Mouse (Mus musculus): ENCODE data around the gene Pycr2. TPM values are rescaled to one million over a fixed set of nuclear protein-coding genes. Genes with fewer than 3 reads are reported as not detected.

Gene Pycr2
- polyA plus RNA-seq, 1 experiment from 2014 or later, result 60.6 TPM

GRCm38 (mm10) chr1:180942166-180943031, 38.3 kb downstream of the Pycr2 start, which contains the start of gene Tmem63a:
Gene Tmem63a (plus strand): TSS chr1:180942344.
- Histone ChIP-seq H3K9ac (ENCODE audit: low read length) (peak within 1 kb of the TSS; percentile 94), H3K36me3 (ENCODE audit: control insufficient read depth, insufficient read depth) (no peaks in the 10 kb centered on the region), H3K4me3 (ENCODE audit: low read length) (peak within 1 kb of the TSS; percentile 91), H3K9me3 (replicated peaks; ENCODE audit: control insufficient read depth, low read length) (no peaks in the 10 kb centered on the region), H3K4me2 (ENCODE audit: low read depth, low read length) (peak within 1 kb of the TSS; percentile 96), H3K4me1 (ENCODE audit: control insufficient read depth, insufficient read depth, low read length) (peaks cover 40% of the 10 kb centered on the region), H3K27ac (ENCODE audit: low read length) (peak within 1 kb of the TSS; percentile 93), H3K27me3 (ENCODE audit: control insufficient read depth, insufficient read depth, low read length) (peaks cover 4% of the 10 kb centered on the region; the same call in 1 of the 2 replicates)
- peak; percentile 76 for ATAC-seq (replicated peaks; ENCODE audit: extremely low read depth, insufficient read depth, low FRiP score)
- under 1% methylated on average over 72 of the region's 73 CpGs for WGBS

DNA sequence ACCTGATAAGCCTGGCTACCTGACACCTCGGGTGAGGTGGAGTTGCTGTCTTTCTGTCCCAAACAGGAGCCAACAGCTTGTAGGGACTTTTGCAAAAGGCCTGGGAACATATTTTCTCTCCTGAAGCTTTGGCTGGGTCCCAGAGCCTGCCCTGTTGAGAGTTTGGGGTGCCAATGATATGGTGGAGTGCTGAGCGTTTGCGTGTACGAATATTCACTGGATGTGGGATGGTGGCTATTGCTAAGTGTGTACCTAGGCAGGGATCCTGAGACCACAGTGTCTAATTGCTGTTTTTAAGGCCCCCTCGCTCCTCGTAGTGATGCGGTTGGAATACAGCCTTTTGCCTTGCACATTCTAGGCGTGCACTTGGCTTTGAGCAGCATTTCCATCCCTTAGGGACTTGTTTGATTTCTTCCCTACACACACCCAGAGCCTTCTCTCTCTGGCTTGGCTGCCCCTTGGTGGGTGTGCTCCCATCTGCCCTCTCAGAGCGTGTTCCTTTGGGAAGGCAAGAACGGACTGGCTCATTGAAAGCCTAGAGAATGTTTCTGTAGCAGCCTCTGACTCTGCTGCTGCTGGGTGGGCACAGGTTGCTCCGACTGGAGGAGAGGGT, 39.0 kb downstream of the Pycr2 start:
- Histone ChIP-seq H3K4me3 (ENCODE audit: low read length) (peak overlapping the region; percentile 91), H3K27me3 (ENCODE audit: control insufficient read depth, insufficient read depth, low read length) (no peaks in the 10 kb centered on the region), H3K4me2 (ENCODE audit: low read depth, low read length) (peak overlapping the region; percentile 96), H3K9ac (ENCODE audit: low read length) (peak overlapping the region; percentile 94), H3K4me1 (ENCODE audit: control insufficient read depth, insufficient read depth, low read length) (peaks cover 40% of the 10 kb centered on the region), H3K36me3 (ENCODE audit: control insufficient read depth, insufficient read depth) (no peaks in the 10 kb centered on the region), H3K9me3 (replicated peaks; ENCODE audit: control insufficient read depth, low read length) (no peaks in the 10 kb centered on the region), H3K27ac (ENCODE audit: low read length) (peak overlapping the region; percentile 93)
- 47% methylated on average over 11 of the region's 11 CpGs for WGBS
- ATAC-seq (replicated peaks; ENCODE audit: extremely low read depth, insufficient read depth, low FRiP score), result no peak

GRCm38 (mm10) chr1:180943896-180944295, 39.8 kb downstream of the Pycr2 start:
- Histone ChIP-seq H3K4me2 (ENCODE audit: low read depth, low read length) (peak overlapping the region; percentile 96; the same call in 1 of the 2 replicates), H3K27ac (ENCODE audit: low read length) (no peak overlapping the region; the same call in 1 of the 2 replicates), H3K36me3 (ENCODE audit: control insufficient read depth, insufficient read depth) (0 out of 2 replicates have a peak, but pooled peaks cover 3% of the 10 kb centered on the region), H3K9ac (ENCODE audit: low read length) (no peak overlapping the region), H3K27me3 (ENCODE audit: control insufficient read depth, insufficient read depth, low read length) (no peaks in the 10 kb centered on the region), H3K4me1 (ENCODE audit: control insufficient read depth, insufficient read depth, low read length) (peaks cover 40% of the 10 kb centered on the region), H3K4me3 (ENCODE audit: low read length) (no peak overlapping the region), H3K9me3 (replicated peaks; ENCODE audit: control insufficient read depth, low read length) (no peaks in the 10 kb centered on the region)
- ATAC-seq (replicated peaks; ENCODE audit: extremely low read depth, insufficient read depth, low FRiP score), result no peak
- 85% methylated on average over 1 of the region's 1 CpGs for WGBS

DNA sequence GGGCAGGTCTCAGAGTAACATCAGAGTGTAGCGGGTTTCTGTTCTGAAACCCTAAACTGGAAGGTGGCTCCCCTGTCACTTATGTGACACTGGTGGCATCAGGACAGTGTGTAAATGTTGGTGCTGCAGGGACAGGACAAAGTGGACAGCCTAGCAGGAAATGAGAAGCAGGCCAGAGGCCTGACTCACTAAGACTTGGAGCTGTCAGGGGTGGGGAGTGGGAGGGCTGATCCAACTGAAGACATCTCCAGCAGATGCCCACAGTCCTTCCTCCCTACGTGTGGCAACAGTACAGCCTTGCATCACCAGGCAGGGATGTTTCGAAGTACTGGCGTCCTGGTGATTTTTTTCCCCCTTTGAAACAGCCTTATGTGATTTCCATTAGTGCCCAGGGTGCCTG, 40.5 kb downstream of the Pycr2 start:
- 0 out of 2 replicates have a peak, but pooled peaks cover 5% of the 10 kb centered on the region for H3K36me3 ChIP-seq (ENCODE audit: control insufficient read depth, insufficient read depth)

DNA sequence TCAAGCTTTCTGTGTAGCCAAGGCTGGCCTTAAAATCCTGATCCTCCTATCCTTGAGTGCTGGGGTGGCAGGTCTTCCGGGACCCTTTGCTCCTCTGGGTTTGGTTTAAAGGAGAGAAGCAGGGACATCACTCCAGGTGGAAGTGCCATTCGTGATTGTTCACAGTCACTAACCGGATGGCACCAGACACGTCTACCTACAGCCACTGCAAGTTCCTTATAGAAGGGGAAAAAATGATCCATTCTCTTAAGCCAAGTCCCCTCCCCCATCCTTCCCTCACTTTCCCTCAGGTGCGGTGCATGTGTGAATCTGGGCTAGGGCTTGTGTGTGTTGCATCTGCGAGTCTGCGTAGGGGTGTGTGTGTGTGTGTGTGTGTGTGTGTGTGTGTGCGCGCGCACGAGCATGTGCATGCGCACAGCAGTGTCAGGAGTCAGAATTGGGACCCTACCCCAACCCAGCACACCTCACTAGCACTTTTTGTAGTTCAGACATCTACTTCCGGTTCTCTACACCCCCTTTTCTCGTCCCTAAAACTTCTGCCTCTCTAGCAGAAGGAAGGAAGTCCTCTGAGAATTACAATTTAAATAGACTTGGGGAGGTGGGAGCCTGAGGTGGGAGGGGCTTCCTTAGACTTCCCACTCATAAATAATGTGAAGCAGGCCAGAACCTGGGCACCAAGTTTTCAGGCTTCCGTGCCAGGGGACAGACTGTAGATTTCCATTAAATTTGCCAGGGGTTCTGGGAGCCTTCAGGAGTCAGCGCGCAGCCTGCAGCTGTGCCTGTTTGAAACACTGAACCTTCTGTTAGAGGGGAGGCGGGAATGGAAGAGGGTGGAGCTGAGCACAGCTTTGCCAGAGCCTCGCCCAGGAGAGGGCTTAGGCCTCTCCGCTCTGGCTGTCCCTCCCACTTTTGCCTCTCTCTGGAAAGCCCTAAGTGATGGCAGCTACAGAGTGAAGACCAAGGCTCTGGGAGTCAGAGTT, 41.2 kb downstream of the Pycr2 start:
- WGBS, result 35% methylated on average over 20 of the region's 20 CpGs
- Histone ChIP-seq H3K9ac (ENCODE audit: low read length) (peak overlapping the region; percentile 41; the same call in 1 of the 2 replicates), H3K27ac (ENCODE audit: low read length) (peak overlapping the region; percentile 45), H3K4me2 (ENCODE audit: low read depth, low read length) (peak overlapping the region; percentile 50), H3K4me3 (ENCODE audit: low read length) (0 out of 2 replicates have a peak overlapping the region, but pooled peaks have one; percentile 4), H3K9me3 (replicated peaks; ENCODE audit: control insufficient read depth, low read length) (no peaks in the 10 kb centered on the region), H3K36me3 (ENCODE audit: control insufficient read depth, insufficient read depth) (peaks cover 10% of the 10 kb centered on the region; the same call in 1 of the 2 replicates), H3K4me1 (ENCODE audit: control insufficient read depth, insufficient read depth, low read length) (peaks cover 40% of the 10 kb centered on the region), H3K27me3 (ENCODE audit: control insufficient read depth, insufficient read depth, low read length) (no peaks in the 10 kb centered on the region)
- ATAC-seq (replicated peaks; ENCODE audit: extremely low read depth, insufficient read depth, low FRiP score), result peak; percentile 50

More for the DNA sequence above, 40.5 kb downstream of the Pycr2 start:
- Histone ChIP-seq H3K27ac (ENCODE audit: low read length) (no peak overlapping the region), H3K4me3 (ENCODE audit: low read length) (no peak overlapping the region), H3K4me1 (ENCODE audit: control insufficient read depth, insufficient read depth, low read length) (peaks cover 40% of the 10 kb centered on the region), H3K9ac (ENCODE audit: low read length) (no peak overlapping the region), H3K4me2 (ENCODE audit: low read depth, low read length) (no peak overlapping the region), H3K9me3 (replicated peaks; ENCODE audit: control insufficient read depth, low read length) (no peaks in the 10 kb centered on the region), H3K27me3 (ENCODE audit: control insufficient read depth, insufficient read depth, low read length) (no peaks in the 10 kb centered on the region)
- 79% methylated on average over 4 of the region's 4 CpGs for WGBS
- ATAC-seq (replicated peaks; ENCODE audit: extremely low read depth, insufficient read depth, low FRiP score), result no peak

GRCm38 (mm10) chr1:180946448-180946847, 42.4 kb downstream of the Pycr2 start:
- Histone ChIP-seq H3K27ac (ENCODE audit: low read length) (no peak overlapping the region), H3K4me3 (ENCODE audit: low read length) (no peak overlapping the region), H3K36me3 (ENCODE audit: control insufficient read depth, insufficient read depth) (peaks cover 13% of the 10 kb centered on the region), H3K9me3 (replicated peaks; ENCODE audit: control insufficient read depth, low read length) (no peaks in the 10 kb centered on the region; the same call in 1 of the 2 replicates), H3K9ac (ENCODE audit: low read length) (0 out of 2 replicates have a peak overlapping the region, but pooled peaks have one; percentile 1), H3K4me2 (ENCODE audit: low read depth, low read length) (no peak overlapping the region), H3K4me1 (ENCODE audit: control insufficient read depth, insufficient read depth, low read length) (peaks cover 37% of the 10 kb centered on the region), H3K27me3 (ENCODE audit: control insufficient read depth, insufficient read depth, low read length) (no peaks in the 10 kb centered on the region)
- ATAC-seq (replicated peaks; ENCODE audit: extremely low read depth, insufficient read depth, low FRiP score), result no peak
- 70% methylated on average over 6 of the region's 6 CpGs for WGBS

DNA sequence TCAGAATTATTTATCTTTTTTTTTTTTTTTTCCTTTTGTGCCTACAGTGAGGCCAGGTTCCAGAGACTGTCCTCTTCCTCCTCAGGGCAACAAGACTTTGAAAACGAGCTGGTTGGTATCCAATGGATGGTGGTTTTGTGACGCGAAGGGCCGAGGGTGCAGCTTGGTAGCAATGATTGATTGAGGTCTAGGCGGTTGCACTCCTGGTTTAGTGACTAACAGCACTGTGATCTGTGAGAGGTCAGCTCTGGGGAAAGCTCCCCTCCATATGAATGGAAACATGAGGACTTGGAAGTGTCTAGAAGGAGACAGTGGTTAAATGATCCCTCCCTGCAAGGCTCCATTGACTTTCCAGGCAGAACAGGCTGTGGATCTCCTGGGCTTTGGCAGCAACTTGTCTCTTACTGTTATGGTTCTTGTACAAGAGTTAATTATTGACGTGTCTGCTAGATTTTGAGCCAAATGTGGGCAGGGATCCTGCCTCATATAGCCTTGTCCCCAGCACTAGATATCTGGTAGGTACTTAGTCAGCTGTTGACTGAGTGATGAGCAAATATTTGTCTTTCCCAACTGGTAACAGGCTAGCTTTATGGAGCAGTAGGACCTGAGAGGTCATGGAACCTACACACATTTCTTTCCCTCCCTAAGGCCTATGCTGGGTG, 48.1 kb downstream of the Pycr2 start:
- no peaks in the 10 kb centered on the region for H3K4me1 ChIP-seq (ENCODE audit: control insufficient read depth, insufficient read depth, low read length)
- no peak overlapping the region for H3K9ac ChIP-seq (ENCODE audit: low read length)
- H3K9me3 ChIP-seq (replicated peaks; ENCODE audit: control insufficient read depth, low read length), result no peaks in the 10 kb centered on the region; the same call in 1 of the 2 replicates
- ATAC-seq (replicated peaks; ENCODE audit: extremely low read depth, insufficient read depth, low FRiP score), result no peak
- WGBS, result 77% methylated on average over 6 of the region's 6 CpGs
- no peak overlapping the region for H3K27ac ChIP-seq (ENCODE audit: low read length)
- H3K4me2 ChIP-seq (ENCODE audit: low read depth, low read length), result no peak overlapping the region
- H3K27me3 ChIP-seq (ENCODE audit: control insufficient read depth, insufficient read depth, low read length), result no peaks in the 10 kb centered on the region
- peaks cover 55% of the 10 kb centered on the region for H3K36me3 ChIP-seq (ENCODE audit: control insufficient read depth, insufficient read depth)
- H3K4me3 ChIP-seq (ENCODE audit: low read length), result no peak overlapping the region

- no peak overlapping the region for H3K4me2 ChIP-seq (ENCODE audit: low read depth, low read length)
- no peaks in the 10 kb centered on the region for H3K4me1 ChIP-seq (ENCODE audit: control insufficient read depth, insufficient read depth, low read length)
- peaks cover 56% of the 10 kb centered on the region for H3K36me3 ChIP-seq (ENCODE audit: control insufficient read depth, insufficient read depth)
- H3K9me3 ChIP-seq (replicated peaks; ENCODE audit: control insufficient read depth, low read length), result no peaks in the 10 kb centered on the region; the same call in 1 of the 2 replicates
- H3K27ac ChIP-seq (ENCODE audit: low read length), result no peak overlapping the region
- no peak overlapping the region for H3K4me3 ChIP-seq (ENCODE audit: low read length)
- H3K27me3 ChIP-seq (ENCODE audit: control insufficient read depth, insufficient read depth, low read length), result no peaks in the 10 kb centered on the region
- H3K9ac ChIP-seq (ENCODE audit: low read length), result no peak overlapping the region
- WGBS, result 87% methylated on average over 5 of the region's 5 CpGs
- ATAC-seq (replicated peaks; ENCODE audit: extremely low read depth, insufficient read depth, low FRiP score), result no peak
Measured at GRCm38 (mm10) chr1:180952808-180953207, 48.7 kb downstream of the Pycr2 start.

All from heart, embryonic 16.5 days (tissue).